Mouse (Mus musculus) thymus, adult 2 months (tissue): ENCODE data around the gene Dnajb8.

Experiments used
- CTCF ChIP-seq: fragments of 200-500 bp; IDR thresholded peaks from 2 replicates; pipeline ENCODE4 v1.5.1; 2012; ENCODE audit warnings: mild to moderate bottlenecking, control low read depth, low read length, moderate library complexity, borderline replicate concordance; ENCODE audit not compliant: control insufficient read depth, poor library complexity, insufficient read depth; ENCODE audit errors: extremely low read depth
- POLR2A ChIP-seq: fragments of 200-500 bp; IDR thresholded peaks from 2 replicates; pipeline ENCODE4 v1.6.1; 2012; ENCODE audit warnings: mild to moderate bottlenecking, low read length, control low read depth, moderate library complexity; ENCODE audit not compliant: control insufficient read depth, poor library complexity, insufficient read depth; ENCODE audit errors: extremely low read depth

DNA sequence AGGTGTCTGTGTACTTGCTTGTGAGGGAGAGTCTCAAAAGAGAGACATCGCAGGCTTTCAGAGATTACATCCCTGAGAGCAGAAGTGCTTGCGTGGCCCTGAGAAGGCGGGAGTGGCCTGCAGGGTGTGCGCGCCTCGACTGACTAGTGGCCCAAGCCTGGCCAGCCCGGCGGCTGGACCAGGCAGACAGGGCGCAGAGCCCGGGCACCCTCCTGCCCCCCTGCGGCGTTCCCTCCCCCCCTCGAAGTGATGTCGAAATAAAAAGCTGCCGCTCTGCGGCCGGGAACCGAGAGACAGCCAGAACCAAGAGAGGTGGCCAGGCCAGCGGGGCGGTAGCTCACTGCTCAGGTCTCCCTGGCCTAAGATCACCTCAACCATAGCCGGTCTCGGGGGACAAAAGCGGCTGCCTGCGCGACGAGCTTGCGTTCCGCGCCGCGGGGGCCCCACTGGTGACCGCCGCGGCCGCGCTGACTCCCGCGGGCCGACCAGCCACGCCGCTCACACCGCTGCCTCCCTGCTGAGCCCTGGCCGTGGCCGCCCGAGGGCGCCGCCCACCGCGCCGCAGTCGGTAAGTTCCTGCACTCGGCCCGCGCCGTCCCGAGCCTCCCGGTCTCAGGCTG, 28.5 kb upstream of the Dnajb8 start, which contains the start of gene Gata2:
- TF ChIP-seq CTCF (no peak), POLR2A (no peak)
